Mouse (Mus musculus) retina, postnatal 7 days (tissue): ENCODE results near the gene Rab3c.

Experiments
- DNase-seq: peaks from one replicate; pipeline ENCODE4 v3.0.0-alpha.2; 2012; ENCODE audit warnings: low read depth, low spot score

The Rab3c gene

DNA sequence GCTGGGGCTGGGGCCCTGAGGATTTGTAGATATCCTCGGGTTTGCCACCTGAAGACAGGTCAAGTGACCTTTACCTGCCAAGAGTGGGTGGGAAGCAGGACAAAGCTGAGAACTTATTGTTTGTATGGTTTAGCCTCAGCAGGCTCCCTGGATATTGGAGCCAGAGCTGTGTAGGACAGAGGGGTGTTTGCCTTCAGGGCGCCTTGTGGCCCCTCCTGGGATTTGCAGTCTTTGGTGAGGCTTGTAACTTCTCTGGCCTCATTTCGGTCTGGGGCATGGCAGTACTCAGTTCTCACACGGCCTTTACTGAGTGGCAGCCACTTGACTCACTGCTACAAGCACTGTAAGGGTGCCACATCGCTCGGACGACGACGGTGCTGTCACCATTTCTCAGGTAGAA is 261.0 kb downstream of the Rab3c start:
- no peak for DNase-seq

DNA sequence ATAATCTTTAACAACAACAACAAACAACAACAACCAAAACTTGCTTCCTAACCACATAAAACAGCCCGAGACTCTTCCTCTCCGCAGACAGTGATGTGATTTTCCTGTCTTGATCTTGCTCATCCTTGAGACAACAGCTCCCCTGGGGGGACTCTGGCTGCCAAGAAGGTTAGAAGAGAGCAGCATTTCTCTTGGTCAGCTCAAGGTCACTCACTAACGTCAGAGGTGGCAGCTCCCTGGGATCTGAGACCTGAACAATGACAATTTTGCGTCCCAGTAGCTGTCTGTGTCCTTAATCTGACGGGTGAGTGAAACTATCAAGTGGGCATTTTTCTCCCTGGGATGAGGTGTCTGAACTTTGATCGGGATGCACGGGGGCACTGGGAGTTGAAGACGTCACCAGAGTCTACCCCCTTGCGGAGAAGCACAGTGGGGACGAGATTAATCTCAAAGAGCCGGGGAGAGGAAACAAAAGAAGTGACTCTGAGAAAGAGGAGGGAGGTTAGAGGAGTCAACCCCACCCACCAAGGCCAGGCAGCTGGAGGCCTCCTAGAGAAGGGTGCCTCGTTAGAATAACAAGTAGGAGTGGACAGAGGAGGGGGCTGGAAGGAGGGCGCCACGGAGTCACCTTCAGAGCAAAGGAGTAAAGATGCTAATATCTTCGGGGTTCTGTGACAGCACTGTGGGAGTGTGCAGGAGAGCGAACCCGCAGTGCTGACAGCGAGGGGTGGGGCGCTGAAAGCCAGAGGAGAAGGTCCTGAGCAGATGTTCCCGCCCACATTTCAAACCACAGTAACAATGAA is 261.7 kb downstream of the Rab3c start:
- DNase-seq: no peak

DNA sequence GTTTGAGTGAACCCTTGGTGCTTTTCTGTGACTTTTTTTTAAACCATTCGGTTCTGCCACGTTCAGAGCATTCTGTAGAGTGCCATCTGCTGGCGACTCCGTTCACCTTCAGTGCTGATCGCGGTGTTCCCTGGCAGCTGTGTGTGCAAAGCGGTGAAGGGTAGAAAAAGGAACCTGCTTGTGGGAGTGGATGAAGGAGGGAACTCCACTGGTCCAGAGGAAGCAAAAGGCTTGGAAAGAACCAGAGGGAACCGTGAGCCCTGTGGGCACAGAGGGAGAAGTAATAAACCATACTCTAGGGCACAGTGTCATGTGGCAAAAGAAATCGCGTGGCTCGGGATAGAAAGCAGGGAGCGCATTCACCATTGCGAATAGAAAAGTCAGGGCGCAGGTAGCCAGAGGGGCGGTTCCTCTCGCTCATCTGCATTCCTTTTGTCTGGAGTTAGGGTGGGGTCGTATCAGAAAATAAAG is 262.3 kb downstream of the Rab3c start:
- DNase-seq: peak; percentile 60

DNA sequence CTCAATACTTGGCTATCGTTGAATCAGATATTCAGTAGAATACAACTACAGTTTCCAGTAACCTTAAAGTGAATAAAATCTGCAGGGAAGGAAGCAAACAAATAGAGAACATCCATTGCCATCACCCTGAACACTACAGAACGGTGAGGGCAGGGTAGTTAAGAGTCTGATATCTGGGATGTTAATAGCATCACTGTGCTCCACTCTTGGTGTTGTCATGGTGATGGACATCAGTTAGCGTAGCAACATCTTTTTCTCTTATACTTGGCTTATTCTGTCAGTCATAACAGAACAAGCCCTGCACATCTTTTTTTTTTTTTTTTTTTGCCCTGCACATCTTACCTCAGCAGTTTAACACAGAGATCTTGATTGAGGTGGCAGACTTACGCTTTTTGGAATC is 268.8 kb downstream of the Rab3c start:
- DNase-seq: no peak

GRCm38 (mm10) chr13:110010876-110011275 is 269.9 kb downstream of the Rab3c start:
- no peak for DNase-seq

- DNase-seq: no peak
Observed at GRCm38 (mm10) chr13:110008539-110008938, 272.3 kb downstream of the Rab3c start.

DNA sequence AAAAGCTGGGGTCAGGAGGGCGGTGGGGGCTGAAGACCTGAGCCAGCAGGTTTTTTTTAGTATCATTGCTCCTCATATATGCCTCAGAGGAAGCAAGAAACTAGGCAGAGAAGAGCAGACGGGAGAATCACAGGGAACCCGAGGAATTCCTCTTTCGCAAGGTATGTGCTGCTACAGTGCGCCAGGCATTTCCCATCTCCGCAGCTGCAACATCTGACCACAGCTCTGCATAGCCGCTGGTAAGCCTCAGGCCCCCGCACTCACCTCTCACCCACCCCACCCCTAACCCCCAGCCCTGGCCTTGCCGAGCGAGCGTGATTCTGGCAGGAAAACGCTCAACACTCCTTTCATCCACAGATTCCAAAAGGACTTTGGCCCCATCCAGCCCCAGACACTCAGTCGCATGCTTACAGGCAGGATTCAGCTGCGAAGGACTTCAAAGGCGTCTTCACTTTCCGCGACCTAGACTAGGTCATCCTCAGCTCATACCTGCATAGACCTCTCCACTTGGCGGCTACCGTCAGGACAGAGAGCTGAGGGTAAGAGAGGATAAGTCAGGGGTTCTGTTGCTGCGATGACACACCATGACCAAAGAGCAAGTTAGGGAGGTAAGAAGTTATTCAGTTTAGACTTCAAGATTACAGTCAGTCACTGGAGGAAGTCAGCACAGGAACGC is 274.6 kb downstream of the Rab3c start:
- no peak for DNase-seq
